Mouse (Mus musculus) bone marrow macrophage, adult 2 months (primary cell): ENCODE data around the gene Ftsj3.

ENCODE experiments used
- CTCF ChIP-seq: IDR thresholded peaks from 2 replicates; pipeline ENCODE4 v1.5.1; 2012; ENCODE audit warnings: low read depth, mild to moderate bottlenecking, low read length, moderate library complexity
- POLR2A ChIP-seq: IDR thresholded peaks from 2 replicates; pipeline ENCODE4 v1.6.1; 2012; ENCODE audit warnings: mild to moderate bottlenecking, low read depth, low read length, borderline replicate concordance

GRCm38 (mm10) chr11:106301765-106302164 lies 45.9 kb upstream of the Ftsj3 start, which contains the start of gene Gh:
- no peak for TF ChIP-seq CTCF
- TF ChIP-seq POLR2A: no peak
